Mouse (Mus musculus): ENCODE results near the gene Taf15.

Taf15 gene

DNA sequence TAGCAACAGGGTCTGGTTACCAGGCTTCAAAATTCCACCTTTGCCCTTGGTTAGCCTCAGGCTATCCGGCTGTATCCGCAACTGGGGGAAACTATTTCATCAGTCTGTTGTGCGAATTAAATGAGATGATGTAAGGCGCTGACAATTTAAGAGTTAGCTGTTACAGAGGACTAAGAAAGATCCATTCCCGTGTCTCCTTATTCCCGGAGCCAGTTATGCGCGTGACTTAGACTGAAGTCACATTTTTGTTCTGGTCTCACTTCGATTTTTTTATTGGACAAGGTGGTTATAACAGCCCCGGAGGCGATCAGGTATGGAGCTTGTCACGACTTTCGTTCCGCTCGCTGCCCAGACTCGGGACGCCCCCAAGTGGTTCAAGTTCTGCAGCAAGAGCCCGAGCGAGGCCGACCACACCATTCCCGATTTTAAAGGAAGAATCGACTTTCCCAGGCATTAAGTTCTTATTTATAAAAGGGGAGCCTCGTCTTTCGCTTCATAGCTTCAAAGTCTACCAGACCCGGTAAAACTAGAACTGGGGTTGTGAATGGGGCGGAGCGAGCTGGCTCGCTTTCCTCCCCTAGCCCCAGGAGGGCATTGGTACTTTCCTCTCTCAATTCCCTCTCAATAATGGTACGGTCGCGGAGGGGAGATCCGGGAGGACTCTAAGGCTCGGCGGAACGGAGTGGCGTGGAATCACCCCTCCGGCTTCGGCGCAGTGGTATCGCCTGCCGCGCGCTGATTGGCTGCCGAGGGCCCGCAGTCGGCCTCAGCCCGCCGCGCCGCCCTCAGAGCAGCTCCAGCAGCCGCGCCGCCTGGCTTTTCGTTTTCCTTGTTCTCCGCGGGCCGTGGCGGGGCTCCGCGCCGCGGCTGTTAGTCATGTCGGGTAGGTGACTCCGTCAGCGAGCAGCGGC lies at the start of gene Taf15:
TSS of gene Taf15 (plus strand) at position 763 of the 911 bp plus-strand sequence.
- peak; percentile 99 for DNase-seq (ENCODE audit: extremely low spot score, low spot score)

DNA sequence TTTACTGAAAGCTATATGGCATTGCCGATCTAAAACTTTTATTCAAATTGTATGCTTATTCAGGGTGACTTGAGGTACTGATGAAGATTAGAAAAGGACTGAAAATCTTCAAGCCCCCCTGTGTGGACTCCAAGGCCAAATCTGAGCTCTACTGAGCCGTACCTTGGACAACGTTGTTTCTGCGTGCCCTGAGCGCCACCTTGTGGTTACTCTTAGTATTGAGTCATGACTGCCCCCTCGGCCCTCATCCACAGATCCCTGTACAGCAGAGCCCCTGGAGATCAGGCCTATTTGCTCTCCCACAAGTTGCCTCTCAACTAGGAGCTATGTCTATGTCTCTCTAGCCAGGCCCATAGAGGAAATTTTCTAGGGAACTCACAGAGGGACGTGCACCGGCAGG lies 48.2 kb upstream of the Taf15 start:
- DNase-seq (ENCODE audit: extremely low spot score, low spot score): peak; percentile 84

DNA sequence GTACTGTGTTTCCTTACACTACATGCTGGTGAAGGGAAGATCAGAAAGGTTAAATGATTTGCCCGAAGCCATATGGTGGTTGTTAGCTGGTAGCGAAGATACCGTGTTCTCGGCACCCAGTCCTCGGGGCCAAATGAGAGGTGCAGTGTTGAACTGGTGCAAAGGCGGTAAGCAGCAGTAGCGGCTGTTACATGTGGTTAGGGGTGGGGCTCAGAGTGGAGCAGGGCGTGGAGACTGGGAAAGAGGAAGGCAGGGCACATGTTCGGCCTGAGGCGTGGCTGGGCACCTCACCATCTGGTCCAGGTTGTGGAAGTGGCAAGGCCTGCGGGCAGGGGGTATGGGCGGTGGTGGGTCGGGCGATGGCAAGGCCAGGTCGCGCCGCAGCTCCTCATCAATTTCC lies 45.9 kb upstream of the Taf15 start:
- DNase-seq (ENCODE audit: extremely low spot score, low spot score): no peak

DNA sequence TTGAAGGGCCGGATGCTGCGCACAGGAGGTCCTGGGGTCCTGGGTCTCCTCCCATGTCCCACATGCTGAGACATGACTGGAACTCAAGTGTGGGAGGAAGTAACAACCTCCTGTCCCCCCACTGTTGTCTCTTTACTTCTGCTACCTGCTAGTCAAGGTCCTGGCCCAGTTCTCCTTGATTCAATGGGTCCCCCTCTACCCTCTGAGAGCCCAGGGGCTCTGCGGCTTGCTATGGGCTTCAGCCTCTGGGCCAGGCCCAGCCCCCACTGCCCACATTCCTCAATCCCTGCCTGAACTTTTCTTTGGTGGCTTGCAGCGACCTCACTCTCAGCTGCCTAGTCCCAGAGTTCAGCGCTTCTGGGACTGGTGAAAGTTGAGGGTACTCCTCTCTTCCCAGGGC lies 43.5 kb upstream of the Taf15 start, which contains the start of gene Gas2l2:
TSS of gene Gas2l2 (minus strand) at position 101 of the 400 bp plus-strand sequence.
- DNase-seq (ENCODE audit: extremely low spot score, low spot score): no peak

DNA sequence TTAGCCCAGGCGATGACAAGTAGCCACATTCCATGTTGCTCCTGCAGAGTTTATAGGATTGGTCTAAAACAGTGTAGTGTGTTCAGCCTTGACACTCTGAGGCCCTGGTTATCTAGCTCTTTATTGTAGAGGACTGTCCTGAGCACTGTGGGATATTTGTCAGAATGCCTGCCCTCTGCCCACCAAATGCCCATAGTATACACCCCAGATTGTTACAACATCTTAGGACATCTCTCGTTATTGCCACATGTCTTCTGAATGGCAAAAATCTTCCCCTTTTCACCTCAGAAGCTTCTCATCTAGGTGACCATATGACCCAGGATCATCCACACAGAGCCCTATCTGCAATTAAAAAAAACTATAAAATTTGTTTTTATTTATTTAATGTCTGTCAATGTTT lies 40.4 kb upstream of the Taf15 start:
- no peak for DNase-seq (ENCODE audit: extremely low spot score, low spot score)

DNA sequence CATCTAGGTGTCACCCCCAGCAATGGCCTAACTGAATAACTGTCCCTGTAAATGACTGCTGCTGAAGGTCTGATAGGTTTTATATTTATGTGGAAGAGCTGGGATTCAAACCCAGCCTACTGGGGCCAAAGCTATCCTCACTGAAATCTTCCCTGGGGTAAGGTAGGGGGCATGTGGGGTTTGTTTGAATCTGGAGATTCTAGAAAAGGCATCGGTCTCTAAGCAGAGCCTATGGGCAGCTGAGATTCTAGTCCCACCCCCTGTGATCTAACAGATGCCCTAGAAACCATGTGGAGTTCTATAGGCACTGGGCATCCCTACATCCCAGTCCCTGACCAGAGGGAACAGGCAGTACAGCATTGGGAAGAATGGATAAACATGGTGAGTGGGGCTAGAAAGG lies 35.5 kb upstream of the Taf15 start, which contains the start of gene 1700020L24Rik:
TSS of gene 1700020L24Rik (plus strand) at position 301 of the 400 bp plus-strand sequence.
- DNase-seq (ENCODE audit: extremely low spot score, low spot score): no peak

DNA sequence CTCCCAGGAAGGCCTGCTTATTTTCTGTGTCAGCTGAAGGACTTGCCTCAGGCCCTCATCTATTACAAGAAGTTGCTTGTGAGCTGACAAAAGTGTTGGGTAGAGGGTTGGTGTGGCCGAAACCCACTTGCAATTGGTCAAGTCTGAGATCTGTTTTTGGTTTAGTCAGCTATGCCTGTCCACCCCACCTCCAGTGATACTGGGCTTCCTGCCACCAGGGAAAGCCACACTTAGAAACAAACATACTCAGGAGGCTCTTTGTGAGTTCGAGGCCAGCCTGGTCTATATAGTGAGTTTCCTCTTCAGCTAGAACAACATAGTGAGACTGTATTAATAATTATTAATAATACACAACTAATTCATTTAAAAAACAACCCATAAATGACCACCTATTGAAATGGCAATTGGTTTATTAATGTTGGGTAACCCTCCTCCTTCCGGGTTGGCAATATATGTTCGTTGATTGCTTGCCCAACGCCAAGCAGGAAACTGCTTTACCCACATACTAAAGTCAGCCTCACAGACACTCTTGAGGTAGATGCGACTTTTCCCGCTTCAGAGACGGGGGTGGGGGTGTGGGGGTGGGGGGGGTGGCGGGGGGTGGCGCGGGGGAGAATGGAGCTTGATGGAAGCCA lies 33.3 kb upstream of the Taf15 start:
- no peak for DNase-seq (ENCODE audit: extremely low spot score, low spot score)

- DNase-seq (ENCODE audit: extremely low spot score, low spot score): peak; percentile 90
These were observed 32.5 kb upstream of the Taf15 start for GRCm38 (mm10) chr11:83440081-83441064.

- no peak for DNase-seq (ENCODE audit: extremely low spot score, low spot score)
These were observed 31.7 kb upstream of the Taf15 start for GRCm38 (mm10) chr11:83441235-83441634.

DNA sequence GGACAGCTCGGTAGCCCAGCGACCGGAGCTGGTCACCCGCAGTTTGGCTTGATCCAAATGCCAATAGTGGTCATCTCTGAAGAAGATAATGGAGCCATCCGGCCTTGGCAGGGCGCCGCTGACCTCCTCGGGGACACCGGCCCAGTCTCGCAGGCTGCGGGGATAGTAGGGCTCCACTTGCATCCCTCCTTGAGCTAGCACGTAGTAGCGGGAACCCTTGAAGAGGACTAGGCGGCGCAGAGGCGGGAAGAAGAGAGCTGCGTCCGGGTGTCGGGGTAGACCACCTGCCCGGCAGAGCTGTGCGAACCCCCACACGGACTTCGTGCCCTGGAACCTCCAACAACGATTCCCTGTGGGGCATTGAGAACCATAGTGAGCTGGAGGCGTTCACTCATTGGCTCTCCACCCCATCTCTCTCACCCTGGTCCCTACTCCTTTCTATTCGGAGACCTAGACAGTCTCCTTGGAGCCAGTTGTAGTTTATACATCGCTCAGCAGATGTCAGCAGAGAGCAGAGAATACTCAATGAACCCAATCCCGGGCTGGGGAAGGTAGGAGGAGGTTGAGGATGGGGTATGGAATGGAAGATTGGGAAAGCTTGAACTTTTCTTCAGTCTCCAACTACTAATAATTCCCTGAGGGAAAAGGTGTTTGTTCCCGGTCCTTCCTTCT lies 30.2 kb upstream of the Taf15 start:
- DNase-seq (ENCODE audit: extremely low spot score, low spot score): peak; percentile 79

DNA sequence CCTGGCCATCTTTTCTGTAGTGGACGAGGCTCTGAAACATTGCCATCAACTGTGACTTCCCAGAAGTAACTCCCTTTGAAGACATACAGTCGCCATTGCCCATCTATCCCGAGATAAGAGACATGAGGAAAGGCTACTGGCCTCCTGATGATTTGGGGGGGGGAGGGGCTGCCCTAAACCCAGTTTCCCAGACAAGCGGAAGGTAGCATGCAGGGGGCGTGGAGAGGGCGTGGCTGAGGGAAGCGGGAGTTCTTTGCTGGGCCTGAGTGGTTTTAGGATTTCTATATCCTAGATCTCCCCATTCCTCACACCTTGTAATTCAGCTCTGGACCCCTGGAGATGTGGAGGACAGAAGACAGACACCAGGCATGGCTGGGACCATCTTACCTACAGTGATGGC lies 29.1 kb upstream of the Taf15 start:
- no peak for DNase-seq (ENCODE audit: extremely low spot score, low spot score)

GRCm38 (mm10) chr11:83445001-83445400 lies 27.9 kb upstream of the Taf15 start:
- DNase-seq (ENCODE audit: extremely low spot score, low spot score): no peak

GRCm38 (mm10) chr11:83447612-83448011 lies 25.3 kb upstream of the Taf15 start:
- DNase-seq (ENCODE audit: extremely low spot score, low spot score): no peak

DNA sequence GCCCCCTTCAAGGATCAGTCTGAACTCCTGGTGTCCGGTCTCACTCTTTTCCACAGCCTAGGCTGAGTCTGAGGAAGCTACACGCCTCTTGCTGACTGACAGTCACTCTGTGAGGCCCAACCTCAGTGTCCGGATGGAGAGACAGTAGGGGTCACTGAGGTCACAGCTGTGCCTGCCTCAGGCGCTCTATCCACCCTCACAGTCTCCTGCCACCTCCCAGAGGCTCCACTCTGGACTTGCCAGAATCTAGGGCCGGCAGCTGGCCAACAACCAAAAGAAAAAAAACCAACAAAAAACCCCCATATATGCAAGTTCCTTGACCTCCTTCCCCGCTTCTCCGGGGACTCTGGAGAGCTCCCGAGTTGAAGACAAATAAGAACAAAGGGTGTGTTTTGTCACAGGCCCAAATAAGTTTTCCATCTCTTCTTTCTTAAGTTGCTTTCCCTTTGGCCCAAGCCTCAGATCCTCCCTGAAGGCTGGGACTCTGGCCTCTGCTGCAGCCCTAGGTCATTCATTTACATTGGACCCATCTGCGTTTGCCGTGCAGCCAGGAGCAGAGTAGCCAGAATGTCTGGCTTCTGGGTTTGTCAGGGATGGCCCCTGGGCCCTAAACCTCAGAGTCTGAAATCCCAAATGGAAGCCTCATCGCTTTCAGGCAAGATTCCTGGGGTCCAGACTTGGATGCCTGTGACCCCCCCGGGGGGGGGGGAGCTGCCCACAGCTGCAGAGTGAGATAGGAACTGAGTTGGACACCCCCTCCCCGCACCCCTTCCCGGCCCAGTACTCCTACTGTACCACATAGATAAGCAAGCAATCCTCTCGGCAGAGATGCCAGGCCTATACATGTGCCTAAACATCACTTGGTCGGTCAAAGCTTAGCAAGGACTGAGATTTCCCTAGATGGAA lies 24.6 kb upstream of the Taf15 start:
- DNase-seq (ENCODE audit: extremely low spot score, low spot score): peak; percentile 57

GRCm38 (mm10) chr11:83448927-83449236 lies 24.0 kb upstream of the Taf15 start:
- DNase-seq (ENCODE audit: extremely low spot score, low spot score): no peak

DNA sequence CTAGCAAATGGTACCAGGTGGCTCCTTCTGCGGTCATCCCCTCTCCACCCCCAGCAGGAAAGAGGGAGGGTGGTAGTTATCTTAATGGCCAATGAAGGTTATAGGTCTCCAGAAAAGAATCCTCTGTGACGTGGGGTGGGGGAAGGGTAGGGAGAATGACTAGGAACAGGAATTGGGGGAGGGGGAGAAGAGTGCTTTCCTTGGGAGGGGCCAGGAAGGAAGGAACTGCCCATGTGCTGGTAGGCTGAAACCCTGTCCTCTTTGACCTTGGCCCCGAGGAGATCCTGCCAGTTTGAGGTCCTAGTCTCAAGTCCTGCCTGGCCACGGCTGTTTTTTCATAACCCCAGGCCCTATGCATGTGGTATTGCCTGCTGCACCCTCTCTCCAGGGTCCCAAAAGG lies 23.6 kb upstream of the Taf15 start:
- DNase-seq (ENCODE audit: extremely low spot score, low spot score): no peak

- no peak for DNase-seq (ENCODE audit: extremely low spot score, low spot score)
These were observed 22.3 kb upstream of the Taf15 start for GRCm38 (mm10) chr11:83450550-83450949.

DNA sequence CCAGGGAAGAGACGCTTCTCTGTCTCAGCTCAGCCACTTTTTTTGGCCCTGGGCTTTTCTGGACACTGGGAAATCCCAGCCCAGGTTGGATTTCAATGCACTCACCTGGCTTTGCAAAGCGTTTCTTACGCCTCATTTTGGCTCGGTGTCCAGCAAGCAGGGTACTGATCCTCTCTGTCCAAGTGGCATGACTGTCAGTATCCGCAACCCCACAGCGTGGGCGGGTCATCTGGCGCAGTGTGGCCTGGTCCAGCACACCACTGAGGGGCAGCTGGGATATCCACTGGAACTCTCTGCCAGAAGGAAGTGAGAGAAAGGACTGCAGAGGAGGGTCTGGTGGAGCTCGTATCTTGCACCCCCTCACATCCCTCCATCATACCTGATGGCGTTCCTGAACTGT lies 21.6 kb upstream of the Taf15 start:
- DNase-seq (ENCODE audit: extremely low spot score, low spot score): no peak

DNA sequence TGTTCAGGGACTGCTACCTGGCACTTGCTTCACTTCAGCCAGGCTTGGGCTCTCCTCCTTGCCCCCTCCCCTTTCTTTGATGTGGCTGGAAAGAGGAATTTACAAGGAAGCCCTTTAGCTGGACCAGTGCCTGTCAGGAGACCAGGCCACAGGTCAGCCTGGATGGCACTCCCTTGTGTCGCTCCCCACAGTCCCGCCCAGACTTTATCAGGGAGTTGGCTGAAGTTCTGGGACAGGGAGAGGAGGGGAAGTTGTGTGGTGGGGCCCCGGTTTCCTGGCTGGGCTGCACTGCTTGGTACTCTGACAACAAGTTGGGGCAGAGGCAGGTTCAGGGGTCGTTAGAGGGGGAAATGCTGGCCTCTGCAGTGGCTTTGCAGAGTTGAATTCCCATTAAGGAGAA lies 18.3 kb upstream of the Taf15 start:
- DNase-seq (ENCODE audit: extremely low spot score, low spot score): no peak

DNA sequence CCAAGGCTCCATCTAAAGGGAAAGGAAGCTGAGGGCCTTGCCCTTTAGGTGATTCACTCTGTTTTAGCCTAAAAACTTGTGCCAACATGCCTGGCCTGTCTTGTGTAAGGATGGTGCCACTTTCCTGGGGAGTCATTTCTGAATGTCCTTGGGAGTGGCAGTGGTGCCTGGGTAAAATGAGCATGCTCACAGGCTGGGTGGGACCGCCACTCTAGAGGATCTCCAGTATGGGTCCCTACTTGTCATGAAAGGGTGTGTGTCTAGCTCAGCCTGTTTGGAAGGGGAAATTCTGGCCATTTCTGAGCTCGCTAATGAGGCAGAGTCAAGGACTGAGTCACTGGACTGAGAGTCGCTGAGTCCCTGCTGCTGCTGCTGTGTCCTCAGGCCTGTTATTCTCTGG lies 17.3 kb upstream of the Taf15 start:
- DNase-seq (ENCODE audit: extremely low spot score, low spot score): no peak

All from neural tube, embryonic 10.5 days (tissue).